Mouse (Mus musculus) left cerebral cortex, adult 18-20 months (tissue): ENCODE measurements at regions not wholly inside any gene's neighbourhood (a gene's known extent, or its start where the extent isn't known, plus 50 kb on each side); places are given as distances from the start of the nearest gene placed in this dataset.
A peak's percentile ranks its signal among the peaks of the same experiment; 100 is the strongest.
"Not testable (repeated sequence)": the region's sequence is repeated elsewhere in the genome, so short reads cannot be mapped to it uniquely, and the experiment has no call there.

Experiments used
- DNase-seq, 2 experiments: peaks; one replicate each; pipeline ENCODE4 v3.0.0; 2021 to 2022; ENCODE audit warnings: low spot score in 2 of 2, mixed read lengths in 1 of 2

DNA sequence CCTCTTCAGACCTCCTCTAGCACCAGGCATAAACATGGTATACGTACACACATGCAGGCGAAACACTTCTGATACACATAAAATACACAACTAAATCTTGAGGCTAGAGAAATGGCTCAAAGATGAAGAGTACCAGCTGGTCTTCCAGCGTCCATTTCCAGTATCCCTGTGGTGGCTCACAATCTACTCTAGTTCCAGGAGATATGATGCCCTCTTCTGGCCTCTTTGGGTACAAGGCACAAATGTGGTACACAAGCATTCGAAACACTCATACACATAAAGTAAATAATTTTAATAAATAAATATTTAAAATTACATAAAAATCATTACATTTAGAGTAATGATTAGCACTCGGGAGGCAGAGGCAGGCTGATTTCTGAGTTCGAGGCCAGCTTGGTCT lies 50.7 kb upstream of the Rabgap1l start:
- DNase-seq: no peak

DNA sequence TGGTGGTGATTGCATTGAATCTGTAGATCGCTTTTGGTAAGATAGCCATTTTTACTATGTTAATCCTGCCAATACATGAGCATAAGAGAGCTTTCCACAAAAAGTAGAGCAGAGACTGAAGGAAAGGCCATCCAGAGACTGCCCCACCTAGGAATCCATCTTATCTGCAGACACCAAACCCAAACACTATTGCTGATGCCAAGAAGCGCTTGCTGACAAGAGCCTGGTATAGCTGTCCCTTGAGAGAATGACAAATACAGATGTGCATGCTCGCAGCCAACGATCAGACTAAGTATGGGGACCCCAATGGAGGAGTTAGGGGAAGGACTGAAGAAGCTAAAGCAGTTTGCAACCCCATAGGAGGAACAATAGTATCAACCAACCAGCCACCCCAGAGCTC lies 51.7 kb upstream of the Rabgap1l start:
- DNase-seq: not testable (repeated sequence)

- no peak for DNase-seq
Measured at GRCm38 (mm10) chr1:160850674-160851073, 55.5 kb upstream of the Rc3h1 start.

DNA sequence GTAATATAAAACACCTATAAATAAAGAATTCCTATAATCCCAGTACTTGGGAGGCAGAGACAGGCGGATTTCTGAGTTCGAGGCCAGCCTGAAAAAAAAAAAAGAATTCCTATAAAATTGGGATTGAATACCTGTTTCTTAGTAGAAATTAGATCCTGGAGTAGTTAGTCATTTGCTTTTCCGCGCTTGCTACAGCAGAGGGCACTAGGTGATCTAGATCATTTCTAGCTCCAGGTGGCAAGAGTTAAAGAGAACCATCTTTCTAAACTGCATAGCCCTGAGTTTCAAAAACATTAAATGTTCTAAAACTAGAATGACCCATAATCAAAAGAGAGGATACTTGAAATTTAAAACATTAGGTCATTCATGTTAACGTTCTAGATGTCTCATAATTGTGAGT lies 51.8 kb upstream of the Rc3h1 start:
- DNase-seq: no peak

GRCm38 (mm10) chr1:160855411-160855810 lies 50.8 kb upstream of the Rc3h1 start:
- no peak for DNase-seq

GRCm38 (mm10) chr1:160855926-160856620 lies 50.1 kb upstream of the Rc3h1 start:
- DNase-seq: peak; percentile 5 to 14
